Mouse (Mus musculus) stomach, postnatal 0 days (tissue): Measurements from ENCODE around the gene Dnajc5. TPM values are rescaled to one million over a fixed set of nuclear protein-coding genes. Genes with fewer than 3 reads are reported as not detected.
A peak's percentile ranks its signal among the peaks of the same experiment; 100 is the strongest.

Experiments
- ATAC-seq: fragments of 200-750 bp; cut with Nextera tagmentation; 2 replicates; pipeline ENCODE4 v1.8.0; 2017; ENCODE audit not compliant: low FRiP score, low TSS enrichment
- DNase-seq: peaks from one replicate; pipeline ENCODE4 v3.0.0-alpha.2; 2016; ENCODE audit warnings: low spot score
- H3K27ac ChIP-seq: fragments of 300-500 bp; sonication (generic); replicated peaks from 2 replicates; pipeline ENCODE4 v1.5.1; 2014; ENCODE audit warnings: mild to moderate bottlenecking, control low read depth
- H3K27me3 ChIP-seq: fragments of 300-500 bp; sonication (generic); 2 replicates; pipeline ENCODE4 v1.6.1; 2014; ENCODE audit warnings: low read length; ENCODE audit not compliant: control insufficient read depth, insufficient read depth
- H3K36me3 ChIP-seq: fragments of 300-500 bp; sonication (generic); 2 replicates; pipeline ENCODE4 v1.6.1; 2014; ENCODE audit warnings: low read length, mixed read lengths; ENCODE audit not compliant: control insufficient read depth, insufficient read depth
- H3K4me1 ChIP-seq: fragments of 300-500 bp; sonication (generic); replicated peaks from 2 replicates; pipeline ENCODE4 v1.6.1; 2014; ENCODE audit warnings: antibody characterized with exemption; ENCODE audit not compliant: control insufficient read depth, insufficient read depth
- H3K4me2 ChIP-seq: fragments of 300-500 bp; sonication (generic); replicated peaks from 2 replicates; pipeline ENCODE4 v1.6.1; 2014; ENCODE audit warnings: low read depth, mild to moderate bottlenecking, control low read depth, moderate library complexity
- H3K4me3 ChIP-seq: fragments of 300-500 bp; sonication (generic); 2 replicates; pipeline ENCODE4 v1.5.1; 2014; ENCODE audit warnings: low read depth, low read length, control low read depth
- H3K9ac ChIP-seq: fragments of 300-500 bp; sonication (generic); 2 replicates; pipeline ENCODE4 v1.6.1; 2014; ENCODE audit warnings: mild to moderate bottlenecking, low read length, control low read depth, mixed read lengths
- H3K9me3 ChIP-seq: fragments of 300-500 bp; sonication (generic); 2 replicates; pipeline ENCODE4 v1.6.1; 2016; ENCODE audit warnings: low read length; ENCODE audit not compliant: control insufficient read depth
- CTCF ChIP-seq: IDR thresholded peaks from 2 replicates; pipeline ENCODE4 v1.5.1; 2016; ENCODE audit warnings: antibody characterized with exemption, low read depth, mild to moderate bottlenecking, moderate library complexity
- EP300 ChIP-seq: optimal IDR thresholded peaks from 2 replicates; pipeline ENCODE3; 2016; ENCODE audit warnings: antibody characterized with exemption
- WGBS: fragments of 180-500 bp; shearing (Covaris S2); extraction: QIAGEN DNeasy Blood & Tissue Kit; methylation state at CpG from one replicate; pipeline ENCODE4 v1.1.7; 2014; 5-methylcytosine and 5-hydroxymethylcytosine counted together
- microRNA-seq: library from miRNA; unstranded; fragments of <30 nt; microRNA quantifications from one replicate; pipeline ENCODE4, GENCODE M21; 2016
- polyA plus RNA-seq: library from polyadenylated mRNA; unstranded; fragments of >200 nt; fragmentation: Nextera tagmentation; extraction: Ambion mirVana; gene quantifications from 2 replicates; pipeline ENCODE4 v1.2.1, GENCODE M21; 2015

Gene Dnajc5
- polyA plus RNA-seq, 1 experiment from 2014 or later, result 52.7 TPM

DNA sequence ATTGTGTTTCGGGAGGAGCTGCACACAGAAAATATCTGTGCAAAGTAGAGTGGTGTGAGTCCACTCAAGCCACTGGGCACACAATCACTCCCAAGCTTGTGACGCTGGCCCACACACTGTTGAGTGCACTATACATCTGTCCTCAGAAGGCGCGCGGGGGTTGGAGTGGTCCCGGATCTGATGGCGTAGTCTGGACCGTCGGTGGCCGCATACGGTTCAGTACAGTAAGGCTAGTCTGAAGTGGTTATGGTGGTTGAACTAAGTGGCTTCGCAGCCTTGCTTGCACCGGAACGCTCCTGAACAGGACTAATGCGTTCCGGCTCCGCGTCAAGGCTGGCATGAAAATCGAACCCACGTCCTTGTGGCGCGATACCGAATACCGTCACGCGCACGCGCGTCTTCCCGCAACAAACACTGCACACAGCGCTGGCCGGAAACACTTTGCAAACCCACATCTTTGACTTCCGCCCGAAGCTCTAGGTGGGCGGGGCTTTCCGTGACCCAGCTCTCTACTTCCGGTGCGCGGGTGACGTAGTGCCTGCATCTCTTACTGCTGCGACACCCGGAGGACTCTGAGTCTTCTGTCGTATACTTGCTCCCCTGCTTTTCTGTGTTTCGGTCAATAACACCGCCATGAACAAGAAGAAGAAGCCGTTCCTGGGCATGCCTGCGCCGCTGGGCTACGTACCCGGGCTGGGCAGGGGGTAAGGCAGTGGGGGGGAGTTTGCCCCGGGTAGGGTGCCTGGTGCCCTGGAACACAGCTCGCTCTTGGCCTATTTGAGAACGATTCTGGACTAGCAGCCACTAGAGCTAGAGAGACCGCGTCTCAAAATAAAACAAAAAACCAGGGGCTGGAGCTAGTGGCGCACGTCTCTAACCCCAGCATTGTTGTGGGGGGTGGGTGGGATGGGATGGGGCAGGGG is 80.8 kb downstream of the Dnajc5 start:
- peak overlapping the region; percentile 86 for H3K4me2 ChIP-seq
- peak overlapping the region; percentile 89 for H3K4me3 ChIP-seq
- H3K4me1 ChIP-seq, result 0 out of 2 replicates have a peak, but pooled peaks cover 5% of the 10 kb centered on the region
- DNase-seq, result peak; percentile 97
- WGBS, result under 1% methylated on average over 57 of the region's 57 CpGs
- peak overlapping the region; percentile 89 for H3K27ac ChIP-seq
- H3K36me3 ChIP-seq, result no peaks in the 10 kb centered on the region
- peak; percentile 92 for ATAC-seq
- H3K9me3 ChIP-seq, result no peaks in the 10 kb centered on the region
- TF ChIP-seq EP300 (no peak), CTCF (no peak)
- no peaks in the 10 kb centered on the region for H3K27me3 ChIP-seq
- peak overlapping the region; percentile 93 for H3K9ac ChIP-seq

DNA sequence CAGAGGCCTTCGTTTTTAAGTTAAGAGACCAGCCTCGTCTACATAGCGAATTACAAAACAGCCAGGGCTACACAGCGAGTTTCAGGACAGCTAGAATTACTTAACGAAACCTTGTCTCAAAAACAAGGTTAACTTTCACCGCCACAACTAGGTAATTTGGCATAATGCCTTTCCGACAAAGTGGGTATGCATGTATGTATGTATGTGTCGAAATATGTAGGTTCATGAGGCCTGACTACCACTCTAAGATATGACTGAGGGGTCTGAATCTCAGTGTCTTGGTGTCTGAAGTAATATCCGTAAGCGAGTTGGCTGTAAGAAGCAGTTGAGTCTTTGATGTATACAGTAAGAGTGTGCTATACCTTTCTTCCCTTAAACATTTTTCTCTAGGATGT is 81.5 kb downstream of the Dnajc5 start:
- H3K4me2 ChIP-seq, result peak overlapping the region; percentile 86
- H3K9me3 ChIP-seq, result no peaks in the 10 kb centered on the region
- 23% methylated on average over 10 of the region's 10 CpGs for WGBS
- H3K4me3 ChIP-seq, result peak overlapping the region; percentile 89
- peak overlapping the region; percentile 93 for H3K9ac ChIP-seq
- TF ChIP-seq CTCF, result no peak
- TF ChIP-seq EP300, result no peak
- H3K4me1 ChIP-seq, result 0 out of 2 replicates have a peak, but pooled peaks cover 5% of the 10 kb centered on the region
- DNase-seq (no peak), ATAC-seq (no peak)
- H3K27ac ChIP-seq, result peak overlapping the region; percentile 89
- no peaks in the 10 kb centered on the region for H3K27me3 ChIP-seq
- H3K36me3 ChIP-seq, result no peaks in the 10 kb centered on the region

- Histone ChIP-seq H3K36me3 (no peaks in the 10 kb centered on the region), H3K4me2 (peak overlapping the region; percentile 86; the same call in 1 of the 2 replicates), H3K4me3 (peak overlapping the region; percentile 89; the same call in 1 of the 2 replicates), H3K27ac (no peak overlapping the region), H3K9ac (no peak overlapping the region), H3K4me1 (0 out of 2 replicates have a peak, but pooled peaks cover 5% of the 10 kb centered on the region), H3K9me3 (no peaks in the 10 kb centered on the region), H3K27me3 (no peaks in the 10 kb centered on the region)
- DNase-seq (no peak), ATAC-seq (no peak)
- 68% methylated on average over 4 of the region's 4 CpGs for WGBS
- TF ChIP-seq CTCF, result no peak
- no peak for TF ChIP-seq EP300
Measured at GRCm38 (mm10) chr2:181602367-181602766, 82.1 kb downstream of the Dnajc5 start.

Small RNA genes within 50 kb of the gene (microRNA-seq; reads per million reads assigned to microRNA genes)
- gene Mir7006, result not detected

Other genes starting within 250 kb of the Dnajc5 start
- gene Gmeb2, start 232.4 kb upstream of the Dnajc5 start, polyA plus RNA-seq, result 4.9 and 5.5 TPM in 2 replicates
- gene Stmn3, start 206.0 kb upstream of the Dnajc5 start, polyA plus RNA-seq, result 26.3 and 28.9 TPM in 2 replicates
- 9.0 and 9.3 TPM in 2 replicates for gene Rtel1, start 200.7 kb upstream of the Dnajc5 start, polyA plus RNA-seq
- gene Zgpat, start 155.6 kb upstream of the Dnajc5 start, polyA plus RNA-seq, result 15.5 and 18.2 TPM in 2 replicates
- gene Arfrp1, start 155.1 kb upstream of the Dnajc5 start, polyA plus RNA-seq, result 30.1 and 33.7 TPM in 2 replicates
- gene Lime1, start 140.4 kb upstream of the Dnajc5 start, polyA plus RNA-seq, result 8.3 and 8.8 TPM in 2 replicates
- gene Zbtb46, start 61.1 kb upstream of the Dnajc5 start, polyA plus RNA-seq, result 2.4 TPM in 2 replicates
- 0.08 and 0.15 TPM in 2 replicates for gene Abhd16b, start 27.3 kb upstream of the Dnajc5 start, polyA plus RNA-seq
- gene Tpd52l2, start 23.3 kb upstream of the Dnajc5 start, polyA plus RNA-seq, result 98.0 and 104 TPM in 2 replicates
- 37.1 and 39.7 TPM in 2 replicates for gene Uckl1, start 64.4 kb downstream of the Dnajc5 start, polyA plus RNA-seq
- gene Prpf6, start 71.4 kb downstream of the Dnajc5 start, polyA plus RNA-seq, result 28.3 and 28.4 TPM in 2 replicates
- gene Zfp512b, start 72.3 kb downstream of the Dnajc5 start, polyA plus RNA-seq, result 15.9 and 18.3 TPM in 2 replicates
- 22.9 and 26.8 TPM in 2 replicates for gene Samd10, start 78.7 kb downstream of the Dnajc5 start, polyA plus RNA-seq
- not detected in 2 replicates for gene Gm29797, start 136.5 kb downstream of the Dnajc5 start, polyA plus RNA-seq
- 14.0 and 14.1 TPM in 2 replicates for gene Sox18, start 151.2 kb downstream of the Dnajc5 start, polyA plus RNA-seq
- gene Tcea2, start 159.8 kb downstream of the Dnajc5 start, polyA plus RNA-seq, result 12.7 and 13.4 TPM in 2 replicates
- 20.0 and 24.6 TPM in 2 replicates for gene Rgs19, start 173.5 kb downstream of the Dnajc5 start, polyA plus RNA-seq
- not detected in 2 replicates for gene Lkaaear1, start 178.0 kb downstream of the Dnajc5 start, polyA plus RNA-seq
- gene Oprl1, start 194.5 kb downstream of the Dnajc5 start, polyA plus RNA-seq, result 0.52 and 0.80 TPM in 2 replicates
- gene Myt1, start 242.8 kb downstream of the Dnajc5 start, polyA plus RNA-seq, result 0.29 and 0.40 TPM in 2 replicates